Mouse (Mus musculus) liver, postnatal 0 days (tissue): ENCODE results near the gene Cd83. TPM values are rescaled to one million over a fixed set of nuclear protein-coding genes. Genes with fewer than 3 reads are reported as not detected.

Experiments used
- ATAC-seq: fragments of 200-750 bp; cut with Nextera tagmentation; 2 replicates; pipeline ENCODE4 v1.8.0; 2017; ENCODE audit warnings: mild to moderate bottlenecking, moderate library complexity
- DNase-seq: peaks from one replicate; pipeline ENCODE4 v3.0.0-alpha.2; 2016
- H3K27ac ChIP-seq: fragments of 300-500 bp; sonication (generic); 2 replicates; pipeline ENCODE4 v1.5.1; 2014; ENCODE audit warnings: antibody characterized with exemption, moderate library complexity, mild to moderate bottlenecking, low read depth
- H3K27me3 ChIP-seq: fragments of 300-500 bp; sonication (generic); 2 replicates; pipeline ENCODE4 v1.6.1; 2014; ENCODE audit warnings: low read length, control low read depth, mixed read lengths; ENCODE audit not compliant: insufficient read depth
- H3K36me3 ChIP-seq: fragments of 300-500 bp; sonication (generic); replicated peaks from 2 replicates; pipeline ENCODE4 v1.6.1; 2014; ENCODE audit warnings: mild to moderate bottlenecking, control low read depth, low read length, moderate library complexity, mixed read lengths; ENCODE audit not compliant: insufficient read depth
- H3K4me1 ChIP-seq: fragments of 300-500 bp; sonication (generic); 2 replicates; pipeline ENCODE4 v1.6.1; 2014; ENCODE audit warnings: antibody characterized with exemption, mild to moderate bottlenecking, control low read depth; ENCODE audit not compliant: insufficient read depth
- H3K4me2 ChIP-seq: fragments of 300-500 bp; sonication (generic); 2 replicates; pipeline ENCODE4 v1.6.1; 2014; ENCODE audit warnings: low read depth, mild to moderate bottlenecking, low read length, moderate library complexity, mixed read lengths
- H3K4me3 ChIP-seq: fragments of 300-500 bp; sonication (generic); 2 replicates; pipeline ENCODE4 v1.5.1; 2014; ENCODE audit warnings: low read depth, low read length
- H3K9ac ChIP-seq: fragments of 300-500 bp; sonication (generic); replicated peaks from 2 replicates; pipeline ENCODE4 v1.6.1; 2014; ENCODE audit warnings: mild to moderate bottlenecking, moderate library complexity
- H3K9me3 ChIP-seq: fragments of 300-500 bp; sonication (generic); 2 replicates; pipeline ENCODE4 v1.6.1; 2016; ENCODE audit warnings: mild to moderate bottlenecking, control low read depth, low read length, mixed read lengths
- CTCF ChIP-seq: sonication (generic); IDR thresholded peaks from 2 replicates; pipeline ENCODE4 v1.5.1; 2016; ENCODE audit warnings: antibody characterized with exemption, low read depth
- EP300 ChIP-seq: IDR thresholded peaks from 2 replicates; pipeline ENCODE4 v1.6.1; 2016; ENCODE audit warnings: antibody characterized with exemption, low read depth, mild to moderate bottlenecking
- WGBS: fragments of 180-500 bp; shearing (Covaris S2); extraction: QIAGEN DNeasy Blood & Tissue Kit; methylation state at CpG from one replicate; pipeline ENCODE4 v1.1.7; 2014; ENCODE audit not compliant: insufficient replicate concordance; 5-methylcytosine and 5-hydroxymethylcytosine counted together
- polyA plus RNA-seq: library from polyadenylated mRNA; unstranded; fragments of >200 nt; fragmentation: Nextera tagmentation; extraction: Ambion mirVana; gene quantifications from 2 replicates; pipeline ENCODE4 v1.2.1, GENCODE M21; 2015

Gene Cd83
- polyA plus RNA-seq, 1 experiment from 2014 or later, result 1.9 TPM

DNA sequence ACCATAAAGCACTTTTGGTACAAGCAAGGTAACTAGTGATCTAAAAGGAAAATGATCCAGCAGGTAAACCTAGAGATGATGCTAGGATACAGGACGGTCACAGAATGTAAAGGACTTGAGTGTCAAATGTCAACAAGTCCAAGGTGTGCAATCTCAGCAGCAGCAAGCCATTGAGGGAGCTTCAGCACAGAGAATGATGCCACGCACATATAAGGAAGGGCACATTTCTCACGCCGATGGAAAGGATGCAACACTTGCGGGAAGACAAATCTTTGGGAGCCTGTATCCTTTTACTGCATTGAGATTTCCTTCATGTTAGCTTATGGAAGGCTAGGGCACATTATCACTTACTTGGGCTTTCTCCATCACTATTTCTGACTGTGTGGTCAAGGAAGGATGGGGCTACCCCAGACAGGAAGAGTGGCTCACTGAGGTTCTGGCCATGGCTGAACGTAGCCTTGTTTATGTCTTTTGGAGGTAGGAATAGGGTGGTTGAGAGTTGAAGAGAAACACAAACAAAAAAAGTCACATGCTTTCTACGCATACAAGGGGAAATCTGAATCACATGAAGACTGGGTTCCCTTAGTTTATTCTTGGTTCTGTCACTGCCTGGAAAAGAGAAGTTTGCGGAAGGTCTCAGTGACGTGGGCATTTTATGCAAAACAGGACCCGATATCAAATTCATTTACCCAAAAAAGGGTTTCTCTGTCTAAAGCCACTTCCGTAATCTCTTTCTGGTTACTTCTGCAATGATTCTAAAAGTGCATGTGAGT, 5.8 kb downstream of the Cd83 start:
- Histone ChIP-seq H3K9me3 (no peaks in the 10 kb centered on the region), H3K27me3 (peaks cover 7% of the 10 kb centered on the region), H3K4me2 (no peak overlapping the region), H3K36me3 (no peaks in the 10 kb centered on the region), H3K9ac (no peak overlapping the region), H3K4me3 (no peak overlapping the region), H3K27ac (no peak overlapping the region), H3K4me1 (peaks cover 4% of the 10 kb centered on the region; the same call in 1 of the 2 replicates)
- DNase-seq (no peak), ATAC-seq (no peak; the same call in 1 of the 2 replicates)
- TF ChIP-seq EP300 (no peak), CTCF (no peak)
- WGBS, result 76% methylated on average over 11 of the region's 11 CpGs

DNA sequence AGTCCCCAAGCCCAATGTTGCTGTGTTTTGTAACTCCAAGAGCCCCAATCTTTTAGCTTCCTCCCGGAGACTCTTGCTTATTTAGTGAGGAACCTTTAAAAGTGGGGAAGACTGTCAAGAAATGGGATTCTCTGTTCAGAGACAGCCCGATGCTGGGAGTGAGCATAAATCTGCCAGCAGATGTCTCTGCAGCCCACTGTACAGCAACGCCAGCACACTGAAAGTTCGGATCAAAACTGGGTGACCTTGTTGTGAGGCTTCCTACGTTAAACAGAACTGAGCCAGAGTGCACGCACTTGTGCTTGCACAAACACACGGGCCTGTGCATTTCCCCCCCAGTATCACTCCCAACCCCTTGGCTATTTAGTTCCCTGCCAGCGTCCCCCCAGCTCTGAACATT, 10.8 kb downstream of the Cd83 start:
- ATAC-seq (peak; percentile 23; the same call in 1 of the 2 replicates), DNase-seq (no peak)
- Histone ChIP-seq H3K4me2 (no peak overlapping the region), H3K27me3 (no peaks in the 10 kb centered on the region), H3K4me1 (no peaks in the 10 kb centered on the region), H3K27ac (no peak overlapping the region), H3K4me3 (no peak overlapping the region), H3K9me3 (no peaks in the 10 kb centered on the region), H3K36me3 (no peaks in the 10 kb centered on the region), H3K9ac (no peak overlapping the region)
- 34% methylated on average over 8 of the region's 8 CpGs for WGBS
- TF ChIP-seq EP300 (no peak), CTCF (peak; percentile 62)

DNA sequence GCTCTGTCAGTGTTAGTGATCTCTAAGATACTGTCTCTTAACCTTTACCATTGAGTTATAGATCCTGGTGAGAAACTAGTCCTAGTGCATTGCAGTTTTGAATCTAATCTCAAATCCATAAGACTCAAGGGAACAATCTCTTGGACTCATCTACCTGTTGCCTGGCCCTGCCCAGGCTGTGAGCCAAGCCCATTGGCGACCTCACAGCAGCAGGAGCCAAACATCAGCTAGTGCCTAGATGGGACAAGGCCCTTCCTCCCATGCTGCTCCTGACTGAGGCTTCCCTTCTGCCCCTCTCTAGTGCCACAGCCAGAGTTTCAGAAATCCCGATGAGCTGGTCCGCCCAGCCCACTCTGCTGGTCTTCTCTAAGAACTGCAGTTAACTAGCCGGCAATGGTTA, 14.1 kb downstream of the Cd83 start:
- ATAC-seq (no peak), DNase-seq (no peak)
- TF ChIP-seq CTCF, result no peak
- TF ChIP-seq EP300, result no peak
- H3K9me3 ChIP-seq, result no peaks in the 10 kb centered on the region
- 81% methylated on average over 4 of the region's 4 CpGs for WGBS
- H3K27me3 ChIP-seq, result no peaks in the 10 kb centered on the region
- H3K4me3 ChIP-seq, result no peak overlapping the region
- no peaks in the 10 kb centered on the region for H3K4me1 ChIP-seq
- H3K27ac ChIP-seq, result no peak overlapping the region
- H3K4me2 ChIP-seq, result no peak overlapping the region
- H3K36me3 ChIP-seq, result no peaks in the 10 kb centered on the region
- no peak overlapping the region for H3K9ac ChIP-seq

DNA sequence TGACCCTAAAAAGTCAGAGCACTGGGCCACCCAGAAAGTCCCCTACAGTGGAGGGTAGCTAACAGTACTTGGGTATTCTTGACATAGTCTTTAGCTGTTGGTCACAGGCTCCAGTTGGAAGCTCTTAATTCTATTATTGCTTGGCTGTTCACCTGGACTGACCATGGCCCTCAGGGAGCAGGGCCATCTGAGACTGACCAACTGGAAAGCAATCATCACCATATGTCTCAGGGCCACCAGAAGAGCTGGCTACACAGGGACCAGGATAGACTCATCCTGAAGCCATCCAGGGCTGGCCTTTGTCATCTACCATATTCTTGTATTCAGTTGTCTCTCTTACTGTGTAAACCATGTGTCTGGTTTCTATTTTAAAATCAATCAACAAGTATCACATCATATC, 15.6 kb downstream of the Cd83 start:
- H3K27ac ChIP-seq, result no peak overlapping the region
- DNase-seq, result no peak
- H3K4me1 ChIP-seq, result no peaks in the 10 kb centered on the region
- no peak overlapping the region for H3K9ac ChIP-seq
- no peak for TF ChIP-seq EP300
- no peak for TF ChIP-seq CTCF
- H3K36me3 ChIP-seq, result no peaks in the 10 kb centered on the region
- H3K4me2 ChIP-seq, result no peak overlapping the region
- no peak for ATAC-seq
- H3K27me3 ChIP-seq, result no peaks in the 10 kb centered on the region
- no peaks in the 10 kb centered on the region for H3K9me3 ChIP-seq
- no peak overlapping the region for H3K4me3 ChIP-seq

DNA sequence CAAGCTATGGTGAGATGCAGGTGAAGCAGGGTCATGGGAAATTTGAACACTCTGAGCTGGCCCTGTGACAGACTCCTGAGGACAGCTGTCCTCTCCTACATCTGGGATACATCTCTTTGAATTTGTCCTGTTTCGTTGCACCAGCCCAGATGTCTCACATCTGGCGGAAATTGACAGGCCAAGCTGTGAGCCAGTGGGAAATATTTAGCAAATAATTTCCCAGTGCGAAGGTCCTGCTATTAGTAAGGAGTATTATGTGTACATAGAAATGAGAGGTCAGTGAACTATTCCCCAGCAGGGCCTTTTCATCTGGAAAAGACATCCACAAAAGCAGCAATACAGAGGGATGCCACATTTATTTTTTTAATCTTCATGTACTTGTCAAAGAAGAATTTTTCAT, 17.4 kb downstream of the Cd83 start:
- no peaks in the 10 kb centered on the region for H3K4me1 ChIP-seq
- ATAC-seq (no peak), DNase-seq (no peak)
- no peak overlapping the region for H3K4me2 ChIP-seq
- no peak overlapping the region for H3K4me3 ChIP-seq
- H3K36me3 ChIP-seq, result no peaks in the 10 kb centered on the region
- no peak for TF ChIP-seq EP300
- H3K9me3 ChIP-seq, result no peaks in the 10 kb centered on the region
- H3K9ac ChIP-seq, result no peak overlapping the region
- H3K27me3 ChIP-seq, result no peaks in the 10 kb centered on the region
- WGBS, result 68% methylated on average over 3 of the region's 3 CpGs
- no peak overlapping the region for H3K27ac ChIP-seq

DNA sequence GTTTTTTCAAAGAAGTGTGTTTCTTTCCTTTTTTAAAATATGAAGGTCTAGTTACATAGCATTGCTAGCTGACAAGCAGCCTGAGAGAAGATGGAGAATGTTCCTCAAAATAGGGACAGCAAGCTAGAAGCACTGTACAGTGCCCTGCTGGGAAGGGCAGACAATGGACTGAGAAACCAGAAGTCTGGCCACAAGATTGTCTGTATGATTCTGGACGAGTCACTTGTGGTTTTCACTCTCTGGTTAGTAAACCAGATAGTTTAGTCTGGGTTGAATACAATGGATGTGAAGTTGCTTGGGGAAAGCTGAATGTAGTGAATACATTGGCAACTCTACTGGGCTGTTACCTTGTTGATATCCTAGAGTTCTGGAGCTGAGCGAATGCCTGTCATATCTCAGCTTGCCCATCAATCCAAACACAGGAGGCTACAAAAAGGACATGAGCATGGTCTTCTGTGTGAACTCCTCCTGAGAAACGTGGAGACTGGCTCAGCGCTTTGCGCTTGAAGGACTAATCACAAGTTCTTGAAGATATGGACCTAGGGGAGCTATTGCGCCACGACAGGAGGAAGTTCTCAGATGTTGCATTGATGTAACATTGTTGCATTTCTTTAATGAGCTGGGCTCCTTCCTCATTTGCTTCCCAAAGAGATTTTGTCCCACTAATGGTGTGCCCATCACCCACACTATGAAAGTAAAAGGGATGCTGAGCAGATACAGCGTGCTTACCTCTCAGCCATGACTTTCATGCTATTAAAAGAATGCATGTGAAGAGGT, 18.0 kb downstream of the Cd83 start:
- Histone ChIP-seq H3K27me3 (no peaks in the 10 kb centered on the region), H3K4me2 (no peak overlapping the region), H3K9ac (no peak overlapping the region), H3K36me3 (no peaks in the 10 kb centered on the region), H3K27ac (no peak overlapping the region), H3K4me3 (no peak overlapping the region), H3K4me1 (no peaks in the 10 kb centered on the region), H3K9me3 (no peaks in the 10 kb centered on the region)
- TF ChIP-seq EP300 (no peak), CTCF (no peak)
- 51% methylated on average over 8 of the region's 8 CpGs for WGBS
- ATAC-seq (no peak), DNase-seq (no peak)
